Mouse (Mus musculus) ES-E14 (cell line): ENCODE data around the gene Nab2. TPM values are rescaled to one million over a fixed set of nuclear protein-coding genes. Genes with fewer than 3 reads are reported as not detected.

Source experiments
- DNase-seq: peaks from one replicate; pipeline ENCODE4 v3.0.0-alpha.2; 2013; ENCODE audit warnings: low read depth, low spot score
- H3K27ac ChIP-seq: 2 replicates; pipeline ENCODE4 v1.5.1; 2012; ENCODE audit warnings: low read depth, mild to moderate bottlenecking, low read length, moderate library complexity, mixed read lengths; ENCODE audit not compliant: poor library complexity, insufficient read depth, severe bottlenecking
- H3K36me3 ChIP-seq: 2 replicates; pipeline ENCODE4 v1.6.1; 2012; ENCODE audit warnings: mild to moderate bottlenecking, low read length, moderate library complexity, mixed read lengths; ENCODE audit not compliant: control insufficient read depth, poor library complexity, insufficient read depth, severe bottlenecking
- H3K4me1 ChIP-seq, 2 experiments: fragments of 150-350 bp in 1 of 2; sonication (generic) in 1 of 2; 2 replicates each; pipeline ENCODE4 v1.6.1; 2012; ENCODE audit warnings: low read length in 2 of 2, mild to moderate bottlenecking in 1 of 2, mixed read lengths in 1 of 2; ENCODE audit not compliant: control insufficient read depth in 2 of 2, insufficient read depth in 2 of 2, poor library complexity in 1 of 2
- H3K4me3 ChIP-seq, 2 experiments: fragments of 150-350 bp in 1 of 2; sonication (generic) in 1 of 2; 2 replicates each; pipeline ENCODE4 v1.5.1; 2012; ENCODE audit warnings: low read length in 2 of 2, low read depth in 1 of 2, mild to moderate bottlenecking in 1 of 2, mixed read lengths in 1 of 2; ENCODE audit not compliant: insufficient read depth in 1 of 2, poor library complexity in 1 of 2, severe bottlenecking in 1 of 2
- H3K9ac ChIP-seq: 2 replicates; pipeline ENCODE4 v1.6.1; 2012; ENCODE audit warnings: low read depth, mild to moderate bottlenecking, low read length, mixed read lengths; ENCODE audit not compliant: poor library complexity, insufficient read depth, severe bottlenecking
- H3K9me3 ChIP-seq: fragments of 150-350 bp; sonication (generic); 2 replicates; pipeline ENCODE4 v1.6.1; 2012; ENCODE audit warnings: low read depth, mild to moderate bottlenecking, low read length; ENCODE audit not compliant: control insufficient read depth, insufficient read depth
- CHD2 ChIP-seq: IDR thresholded peaks from 2 replicates; pipeline ENCODE4 v1.6.1; 2014; ENCODE audit warnings: mild to moderate bottlenecking, low read depth, low read length, inconsistent platforms
- HCFC1 ChIP-seq: IDR thresholded peaks from 2 replicates; pipeline ENCODE4 v1.6.1; 2012; ENCODE audit warnings: low read length, inconsistent platforms, borderline replicate concordance; ENCODE audit not compliant: insufficient read depth
- MAFK ChIP-seq: IDR thresholded peaks from 2 replicates; pipeline ENCODE4 v1.6.1; 2014; ENCODE audit warnings: mild to moderate bottlenecking, low read depth, low read length, inconsistent platforms; ENCODE audit not compliant: insufficient read depth
- ZC3H11A ChIP-seq: IDR thresholded peaks from 2 replicates; pipeline ENCODE4 v1.6.1; 2012; ENCODE audit warnings: low read depth, mild to moderate bottlenecking, inconsistent platforms, low read length, borderline replicate concordance
- ZNF384 ChIP-seq: IDR thresholded peaks from 2 replicates; pipeline ENCODE4 v1.6.1; 2012; ENCODE audit warnings: low read depth, low read length, inconsistent platforms
- in situ Hi-C, 2 experiments: fragments of 600-800 bp; cut with MboI; formaldehyde crosslinking; loops; one replicate each; pipeline ENCODE4 v1.15.1; 2025; ENCODE audit warnings: low sequenced_read_pairs in 2 of 2, inconsistent platforms in 1 of 2; ENCODE audit not compliant: unreplicated experiment in 2 of 2
- total RNA-seq: library from RNA; depleted of rRNA; stranded (reverse); fragments of 300-350 nt; gene quantifications from 2 replicates; pipeline ENCODE4 v1.2.3, GENCODE M21; 2012

The Nab2 gene
- total RNA-seq, 1 experiment: 10.6 TPM

GRCm38 (mm10) chr10:127665366-127666181, 2.8 kb downstream of the Nab2 start:
- no peak for DNase-seq
- peak overlapping the region; percentile 63; the same call in 1 of the 2 replicates for H3K9ac ChIP-seq
- H3K9me3 ChIP-seq: no peaks in the 10 kb centered on the region
- TF ChIP-seq HCFC1 (no peak), ZC3H11A (no peak), CHD2 (no peak), MAFK (no peak), ZNF384 (no peak)
- H3K27ac ChIP-seq: no peak overlapping the region
- peak overlapping the region; percentile 53 to 79 for H3K4me3 ChIP-seq
- peaks cover 0 to 34% of the 10 kb centered on the region in 2 experiments; a peak in 2 of 4 replicates for H3K4me1 ChIP-seq
- in situ Hi-C loops: no loop called here
- H3K36me3 ChIP-seq: peaks cover 7% of the 10 kb centered on the region; the same call in 1 of the 2 replicates

GRCm38 (mm10) chr10:127664891-127665290, 3.5 kb downstream of the Nab2 start:
- in situ Hi-C loops: no loop called here
- TF ChIP-seq CHD2: no peak
- no peak for TF ChIP-seq ZC3H11A
- TF ChIP-seq MAFK: no peak
- no peak for TF ChIP-seq ZNF384
- no peak for TF ChIP-seq HCFC1
- no peak overlapping the region for H3K9ac ChIP-seq
- no peak for DNase-seq
- no peaks in the 10 kb centered on the region for H3K9me3 ChIP-seq
- H3K4me3 ChIP-seq: no peak overlapping the region
- H3K36me3 ChIP-seq: peaks cover 10% of the 10 kb centered on the region
- H3K27ac ChIP-seq: no peak overlapping the region
- H3K4me1 ChIP-seq: peaks cover 0 to 34% of the 10 kb centered on the region in 2 experiments; a peak in 2 of 4 replicates

GRCm38 (mm10) chr10:127664166-127664565, 4.2 kb downstream of the Nab2 start:
- Histone ChIP-seq H3K36me3 (peaks cover 16% of the 10 kb centered on the region), H3K4me3 (peak overlapping the region; percentile 10 to 13; a peak in 2 of 4 replicates), H3K4me1 (peaks cover 0 to 35% of the 10 kb centered on the region in 2 experiments; a peak in 2 of 4 replicates), H3K9me3 (no peaks in the 10 kb centered on the region), H3K9ac (no peak overlapping the region; the same call in 1 of the 2 replicates), H3K27ac (no peak overlapping the region)
- in situ Hi-C loops: no loop called here
- no peak for DNase-seq
- TF ChIP-seq ZNF384: no peak
- TF ChIP-seq CHD2: no peak
- TF ChIP-seq MAFK: no peak
- TF ChIP-seq HCFC1: no peak
- no peak for TF ChIP-seq ZC3H11A

- Histone ChIP-seq H3K4me3 (no peak overlapping the region), H3K9me3 (no peaks in the 10 kb centered on the region), H3K36me3 (peaks cover 16% of the 10 kb centered on the region), H3K27ac (no peak overlapping the region), H3K9ac (no peak overlapping the region; the same call in 1 of the 2 replicates), H3K4me1 (peaks cover 0 to 32% of the 10 kb centered on the region in 2 experiments; a peak in 2 of 4 replicates)
- no peak for DNase-seq
- TF ChIP-seq MAFK: no peak
- TF ChIP-seq ZC3H11A: no peak
- no peak for TF ChIP-seq CHD2
- TF ChIP-seq ZNF384: no peak
- TF ChIP-seq HCFC1: no peak
- in situ Hi-C loops: no loop called here
These were observed 4.8 kb downstream of the Nab2 start for GRCm38 (mm10) chr10:127663590-127663989.
